In genomic region chr11:81612798-81613540, GRCm38 (mm10) we compare ENCODE assay signal across 8 mouse cellular contexts.
DNase-seq lines count a peak whose midpoint lies in the region; ATAC-seq and TF ChIP-seq lines count a peak whose summit lies in the region.

No protein-coding gene starts in this region.

- H3K36me3 ChIP-seq in embryonic facial prominence, embryonic 14.5 days (ENCODE audit: control insufficient read depth, insufficient read depth, low read length), result no peaks in the 10 kb centered on the region
- H3K36me3 ChIP-seq in heart, embryonic 10.5 days, result no peaks in the 10 kb centered on the region
- H3K36me3 ChIP-seq in kidney, embryonic 14.5 days (ENCODE audit: control insufficient read depth, insufficient read depth, low read length), result no peaks in the 10 kb centered on the region
- H3K36me3 ChIP-seq in limb, embryonic 13.5 days, result no peaks in the 10 kb centered on the region
- H3K36me3 ChIP-seq in midbrain, postnatal 0 days (ENCODE audit: insufficient read depth, low read length), result no peaks in the 10 kb centered on the region

- no peak for TF ChIP-seq POLR2A in bone marrow, adult 2 months (IDR thresholded peaks at IDR 0.05; ENCODE audit: borderline replicate concordance, control insufficient read depth, low read depth, low read length)

- peak; percentile 27; the same call in 1 of the 2 replicates for ATAC-seq in embryonic facial prominence, embryonic 14.5 days (ENCODE audit: low read depth)
- peak; percentile 74 for ATAC-seq in kidney, embryonic 14.5 days (ENCODE audit: low FRiP score, low TSS enrichment)
- ATAC-seq in limb, embryonic 13.5 days (ENCODE audit: low FRiP score, low read depth), result no peak
- peak; percentile 54; the same call in 1 of the 2 replicates for ATAC-seq in midbrain, postnatal 0 days (ENCODE audit: low FRiP score)

- H3K4me3 ChIP-seq in bone marrow, adult 2 months (replicated peaks; ENCODE audit: control insufficient read depth, low read depth, low read length), result no peak overlapping the region
- H3K4me3 ChIP-seq in embryonic facial prominence, embryonic 14.5 days (ENCODE audit: low read depth, low read length), result peak overlapping the region; percentile 27
- peak overlapping the region; percentile 49 for H3K4me3 ChIP-seq in heart, embryonic 10.5 days
- peak overlapping the region; percentile 19 for H3K4me3 ChIP-seq in kidney, embryonic 14.5 days (ENCODE audit: low read length)
- peak overlapping the region; percentile 29 for H3K4me3 ChIP-seq in limb, embryonic 13.5 days
- peak overlapping the region; percentile 16; the same call in 1 of the 2 replicates for H3K4me3 ChIP-seq in midbrain, postnatal 0 days (ENCODE audit: low read depth, low read length)

- H3K4me1 ChIP-seq in bone marrow, adult 2 months (ENCODE audit: control insufficient read depth, insufficient read depth, low read length), result no peaks in the 10 kb centered on the region
- no peaks in the 10 kb centered on the region; the same call in 1 of the 2 replicates for H3K4me1 ChIP-seq in embryonic facial prominence, embryonic 14.5 days (ENCODE audit: control insufficient read depth, insufficient read depth, low read length)
- peaks cover 17% of the 10 kb centered on the region for H3K4me1 ChIP-seq in heart, embryonic 10.5 days
- peaks cover 8% of the 10 kb centered on the region; the same call in 1 of the 2 replicates for H3K4me1 ChIP-seq in kidney, embryonic 14.5 days (ENCODE audit: control insufficient read depth, insufficient read depth, low read length)
- peaks cover 12% of the 10 kb centered on the region for H3K4me1 ChIP-seq in limb, embryonic 13.5 days
- peaks cover 5% of the 10 kb centered on the region; the same call in 1 of the 2 replicates for H3K4me1 ChIP-seq in midbrain, postnatal 0 days (ENCODE audit: insufficient read depth, low read length)

- H3K27me3 ChIP-seq in embryonic facial prominence, embryonic 14.5 days (replicated peaks; ENCODE audit: control insufficient read depth, insufficient read depth, low read length), result peaks cover 5% of the 10 kb centered on the region; the same call in 1 of the 2 replicates
- H3K27me3 ChIP-seq in heart, embryonic 10.5 days (ENCODE audit: insufficient read depth, poor library complexity, severe bottlenecking), result peaks cover 27% of the 10 kb centered on the region; the same call in 1 of the 2 replicates
- H3K27me3 ChIP-seq in kidney, embryonic 14.5 days (ENCODE audit: control insufficient read depth, insufficient read depth, low read length), result no peaks in the 10 kb centered on the region
- H3K27me3 ChIP-seq in limb, embryonic 13.5 days, result peaks cover 43% of the 10 kb centered on the region
- no peaks in the 10 kb centered on the region for H3K27me3 ChIP-seq in midbrain, postnatal 0 days (ENCODE audit: insufficient read depth, low read length)

- 8% methylated on average over 17 of the region's 17 CpGs for WGBS in bone marrow, adult 2 months
- WGBS in embryonic facial prominence, embryonic 14.5 days, result 2% methylated on average over 17 of the region's 17 CpGs
- 3% methylated on average over 17 of the region's 17 CpGs for WGBS in heart, embryonic 10.5 days
- WGBS in kidney, embryonic 14.5 days, result 2% methylated on average over 17 of the region's 17 CpGs
- under 1% methylated on average over 17 of the region's 17 CpGs for WGBS in limb, embryonic 13.5 days
- WGBS in midbrain, postnatal 0 days, result 2% methylated on average over 17 of the region's 17 CpGs

- no peak overlapping the region for H3K27ac ChIP-seq in bone marrow, adult 2 months (ENCODE audit: control insufficient read depth, insufficient read depth, low read depth, low read length, poor library complexity)
- no peak overlapping the region for H3K27ac ChIP-seq in embryonic facial prominence, embryonic 14.5 days (replicated peaks; ENCODE audit: low read depth, low read length)
- H3K27ac ChIP-seq in heart, embryonic 10.5 days, result no peak overlapping the region
- H3K27ac ChIP-seq in kidney, embryonic 14.5 days (ENCODE audit: low read depth, low read length), result no peak overlapping the region
- H3K27ac ChIP-seq in limb, embryonic 13.5 days, result no peak overlapping the region
- peak overlapping the region; percentile 74 for H3K27ac ChIP-seq in midbrain, postnatal 0 days (ENCODE audit: low read depth, low read length)

- peak; percentile 79 for DNase-seq in 416B (ENCODE audit: low read depth)
- peak; percentile 88 for DNase-seq in embryonic facial prominence, embryonic 14.5 days (ENCODE audit: low spot score)
- DNase-seq in heart, embryonic 10.5 days (ENCODE audit: low spot score), result peak; percentile 77
- DNase-seq in midbrain, postnatal 0 days (ENCODE audit: low spot score), result peak; percentile 95
- peak; percentile 40 to 73 for DNase-seq in spleen, postnatal 10 days (ENCODE audit: low spot score in 2 of 2)

- H3K9ac ChIP-seq in embryonic facial prominence, embryonic 14.5 days (ENCODE audit: low read depth, low read length), result no peak overlapping the region
- H3K9ac ChIP-seq in kidney, embryonic 14.5 days (ENCODE audit: low read depth, low read length), result no peak overlapping the region
- H3K9ac ChIP-seq in limb, embryonic 13.5 days, result peak overlapping the region; percentile 40; the same call in 1 of the 2 replicates
- H3K9ac ChIP-seq in midbrain, postnatal 0 days (replicated peaks; ENCODE audit: low read length, poor library complexity, severe bottlenecking), result peak overlapping the region; percentile 29; the same call in 1 of the 2 replicates

- no peaks in the 10 kb centered on the region for H3K9me3 ChIP-seq in embryonic facial prominence, embryonic 14.5 days (ENCODE audit: control insufficient read depth, low read length)
- H3K9me3 ChIP-seq in heart, embryonic 10.5 days, result no peaks in the 10 kb centered on the region
- no peaks in the 10 kb centered on the region for H3K9me3 ChIP-seq in kidney, embryonic 14.5 days (ENCODE audit: control insufficient read depth, low read length)
- H3K9me3 ChIP-seq in limb, embryonic 13.5 days, result no peaks in the 10 kb centered on the region
- H3K9me3 ChIP-seq in midbrain, postnatal 0 days (ENCODE audit: low read length), result no peaks in the 10 kb centered on the region

- peak; percentile 51 for TF ChIP-seq CTCF in bone marrow, adult 2 months (IDR thresholded peaks at IDR 0.05; ENCODE audit: control insufficient read depth, insufficient read depth, low read length)
- TF ChIP-seq CTCF in midbrain, postnatal 0 days (IDR thresholded peaks at IDR 0.05), result peak; percentile 99

- peak overlapping the region; percentile 56 for H3K4me2 ChIP-seq in embryonic facial prominence, embryonic 14.5 days (ENCODE audit: low read depth, low read length)
- peak overlapping the region; percentile 48 for H3K4me2 ChIP-seq in kidney, embryonic 14.5 days (replicated peaks; ENCODE audit: low read depth, low read length)
- H3K4me2 ChIP-seq in limb, embryonic 13.5 days (replicated peaks), result peak overlapping the region; percentile 60
- H3K4me2 ChIP-seq in midbrain, postnatal 0 days (ENCODE audit: low read depth, low read length, poor library complexity, severe bottlenecking), result peak overlapping the region; percentile 52

Comparison
In these comparisons a context has a peak if more than half of its experiments do, and no peak if none do; other contexts are left out.
1. H3K9ac ChIP-seq: peak in limb, embryonic 13.5 days (single experiment) and midbrain, postnatal 0 days (single experiment); none in embryonic facial prominence, embryonic 14.5 days (single experiment) and kidney, embryonic 14.5 days (single experiment).
2. Peak in every context shown above with its lines, with median percentiles within 50 percentile points of each other: DNase-seq and H3K4me2 ChIP-seq.